Mouse (Mus musculus) neural tube, embryonic 15.5 days (tissue): Measurements from ENCODE around the gene Zbtb46. TPM values are rescaled to one million over a fixed set of nuclear protein-coding genes. Genes with fewer than 3 reads are reported as not detected.

Experiments used
- ATAC-seq: fragments of 200-750 bp; cut with Nextera tagmentation; 2 replicates; pipeline ENCODE4 v1.8.0; 2017; ENCODE audit warnings: mild to moderate bottlenecking, moderate TSS enrichment, moderate library complexity; ENCODE audit not compliant: low FRiP score
- H3K27ac ChIP-seq: fragments of 300-500 bp; sonication (generic); replicated peaks from 2 replicates; pipeline ENCODE4 v1.5.1; 2015; ENCODE audit warnings: mild to moderate bottlenecking, inconsistent platforms
- H3K27me3 ChIP-seq: fragments of 300-500 bp; sonication (generic); replicated peaks from 2 replicates; pipeline ENCODE4 v1.6.1; 2015; ENCODE audit warnings: inconsistent platforms
- H3K36me3 ChIP-seq: fragments of 300-500 bp; sonication (generic); 2 replicates; pipeline ENCODE4 v1.6.1; 2015; ENCODE audit warnings: inconsistent platforms
- H3K4me1 ChIP-seq: fragments of 300-500 bp; sonication (generic); 2 replicates; pipeline ENCODE4 v1.6.1; 2015; ENCODE audit warnings: inconsistent platforms
- H3K4me2 ChIP-seq: fragments of 300-500 bp; sonication (generic); 2 replicates; pipeline ENCODE4 v1.6.1; 2015; ENCODE audit warnings: inconsistent platforms, mild to moderate bottlenecking, moderate library complexity
- H3K4me3 ChIP-seq: fragments of 300-500 bp; sonication (generic); replicated peaks from 2 replicates; pipeline ENCODE4 v1.5.1; 2015; ENCODE audit warnings: mild to moderate bottlenecking, inconsistent platforms
- H3K9ac ChIP-seq: fragments of 300-500 bp; sonication (generic); replicated peaks from 2 replicates; pipeline ENCODE4 v1.6.1; 2015; ENCODE audit warnings: mild to moderate bottlenecking, inconsistent platforms
- H3K9me3 ChIP-seq: fragments of 300-500 bp; sonication (generic); replicated peaks from 2 replicates; pipeline ENCODE4 v1.6.1; 2016; ENCODE audit warnings: inconsistent platforms
- WGBS: fragments of 180-500 bp; shearing (Covaris S2); methylation state at CpG from one replicate; pipeline ENCODE4 v1.1.7; 2015; ENCODE audit warnings: mixed read lengths; 5-methylcytosine and 5-hydroxymethylcytosine counted together
- polyA plus RNA-seq: library from polyadenylated mRNA; unstranded; fragments of >200 nt; fragmentation: Nextera tagmentation; extraction: Ambion mirVana; gene quantifications from 2 replicates; pipeline ENCODE4 v1.2.1, GENCODE M21; 2015

Zbtb46 gene
- polyA plus RNA-seq, 1 experiment from 2014 or later: 19.7 TPM

DNA sequence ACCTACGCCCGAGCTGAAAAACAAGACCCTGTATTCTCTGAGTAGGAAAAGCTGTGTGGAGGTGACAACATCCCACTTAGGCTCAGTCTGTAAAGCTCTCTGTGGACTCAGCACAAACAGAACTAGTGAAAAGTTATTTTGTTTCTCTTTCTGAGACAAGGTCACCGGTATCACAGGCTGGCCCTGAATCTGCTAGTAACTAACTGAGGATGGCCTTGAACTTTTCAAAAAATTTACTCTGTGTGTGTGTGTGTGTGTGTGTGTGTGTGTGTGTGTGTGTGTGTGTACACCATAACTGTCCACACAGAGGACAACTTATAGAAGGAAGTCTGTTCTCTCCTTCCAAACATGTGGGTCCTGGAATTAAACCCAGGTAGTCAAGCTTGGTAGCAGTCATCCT is 65.1 kb downstream of the Zbtb46 start:
- H3K4me1 ChIP-seq: 0 out of 2 replicates have a peak, but pooled peaks cover 7% of the 10 kb centered on the region
- H3K27me3 ChIP-seq: no peaks in the 10 kb centered on the region
- no peak for ATAC-seq
- H3K9me3 ChIP-seq: no peaks in the 10 kb centered on the region
- peaks cover 27% of the 10 kb centered on the region for H3K36me3 ChIP-seq
- no peak overlapping the region for H3K27ac ChIP-seq
- H3K4me3 ChIP-seq: no peak overlapping the region
- H3K9ac ChIP-seq: no peak overlapping the region
- no peak overlapping the region for H3K4me2 ChIP-seq
- 97% methylated on average over 3 of the region's 3 CpGs for WGBS

DNA sequence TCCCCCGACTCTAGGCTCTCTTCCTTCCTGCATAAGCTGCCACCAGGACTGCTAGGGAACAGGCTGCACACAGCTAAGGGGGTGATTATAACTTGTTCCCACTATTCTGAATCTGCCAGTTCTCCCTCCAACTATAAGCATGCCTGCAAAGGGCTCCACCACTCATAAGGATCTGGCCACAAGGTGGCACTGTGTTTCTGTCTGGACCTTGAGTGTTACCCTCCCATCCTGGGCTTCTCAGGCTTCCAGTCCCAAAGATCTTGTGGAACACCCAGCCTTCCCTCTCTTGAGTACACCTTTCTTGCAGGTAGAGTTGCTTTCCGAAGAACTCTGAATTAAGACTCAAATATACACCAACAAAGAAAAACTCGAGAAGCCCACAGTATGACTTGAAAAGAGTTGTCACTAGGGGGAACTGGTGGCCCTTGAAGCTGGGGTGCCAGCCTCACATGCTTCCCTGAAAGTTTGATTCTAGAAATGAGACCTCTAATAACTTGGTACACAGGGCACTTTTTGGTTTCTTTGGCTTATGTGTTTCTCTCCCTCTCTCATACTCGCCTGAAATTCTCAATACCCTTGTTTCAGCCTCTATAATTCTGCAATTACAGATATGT is 66.5 kb downstream of the Zbtb46 start:
- H3K36me3 ChIP-seq: peaks cover 27% of the 10 kb centered on the region
- no peak overlapping the region for H3K4me2 ChIP-seq
- no peak overlapping the region for H3K9ac ChIP-seq
- no peaks in the 10 kb centered on the region for H3K27me3 ChIP-seq
- H3K9me3 ChIP-seq: no peaks in the 10 kb centered on the region
- no peak overlapping the region for H3K4me3 ChIP-seq
- ATAC-seq: peak; percentile 87
- 36% methylated on average over 4 of the region's 4 CpGs for WGBS
- 0 out of 2 replicates have a peak, but pooled peaks cover 5% of the 10 kb centered on the region for H3K4me1 ChIP-seq
- no peak overlapping the region for H3K27ac ChIP-seq

DNA sequence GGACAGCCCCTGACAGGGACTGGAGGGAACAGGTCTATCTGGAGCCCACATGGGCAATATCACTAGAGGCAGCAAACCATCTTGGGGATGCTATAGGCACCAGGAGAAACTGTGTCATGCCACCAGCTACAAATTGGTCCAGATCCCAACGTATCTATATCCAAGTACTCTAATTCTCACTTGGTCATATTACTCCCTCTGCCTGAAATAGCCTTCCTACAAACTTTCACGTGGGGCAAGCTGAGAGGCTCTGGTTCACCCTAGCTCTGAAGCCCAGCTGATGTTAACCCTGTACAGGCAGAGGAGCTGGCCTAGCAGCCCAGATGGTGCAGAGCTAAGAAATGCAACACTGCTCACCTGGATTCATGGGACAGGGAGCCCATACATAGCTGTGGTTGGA is 67.7 kb downstream of the Zbtb46 start:
- Histone ChIP-seq H3K9ac (no peak overlapping the region), H3K27me3 (no peaks in the 10 kb centered on the region), H3K9me3 (no peaks in the 10 kb centered on the region), H3K4me1 (no peaks in the 10 kb centered on the region), H3K36me3 (peaks cover 33% of the 10 kb centered on the region), H3K4me3 (no peak overlapping the region), H3K27ac (no peak overlapping the region), H3K4me2 (no peak overlapping the region)
- no peak for ATAC-seq
- WGBS: 72% methylated on average over 2 of the region's 2 CpGs

DNA sequence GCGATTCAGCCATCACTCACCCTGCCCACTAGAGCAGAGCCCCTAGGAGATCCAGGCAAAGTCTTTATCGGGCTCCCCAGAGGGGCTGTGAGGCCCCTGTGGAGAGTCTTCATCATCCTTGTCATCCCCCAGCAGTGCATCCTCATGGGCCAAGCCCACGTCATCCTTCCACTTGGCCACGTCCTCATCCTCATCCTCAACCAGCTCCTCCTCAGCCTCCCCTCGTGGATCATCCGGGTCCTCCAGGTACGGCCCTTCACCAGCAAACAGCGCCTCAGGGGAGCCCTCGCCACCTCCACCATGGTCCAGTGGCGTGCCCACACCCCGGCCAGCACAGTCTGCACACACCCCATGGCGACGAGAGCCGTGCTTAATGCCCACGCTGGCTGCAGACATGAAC is 68.2 kb downstream of the Zbtb46 start:
- 91% methylated on average over 15 of the region's 15 CpGs for WGBS
- no peaks in the 10 kb centered on the region for H3K9me3 ChIP-seq
- H3K27me3 ChIP-seq: no peaks in the 10 kb centered on the region
- H3K27ac ChIP-seq: no peak overlapping the region
- H3K4me2 ChIP-seq: no peak overlapping the region
- ATAC-seq: no peak
- H3K9ac ChIP-seq: no peak overlapping the region
- H3K36me3 ChIP-seq: peaks cover 33% of the 10 kb centered on the region
- H3K4me1 ChIP-seq: no peaks in the 10 kb centered on the region
- H3K4me3 ChIP-seq: no peak overlapping the region

DNA sequence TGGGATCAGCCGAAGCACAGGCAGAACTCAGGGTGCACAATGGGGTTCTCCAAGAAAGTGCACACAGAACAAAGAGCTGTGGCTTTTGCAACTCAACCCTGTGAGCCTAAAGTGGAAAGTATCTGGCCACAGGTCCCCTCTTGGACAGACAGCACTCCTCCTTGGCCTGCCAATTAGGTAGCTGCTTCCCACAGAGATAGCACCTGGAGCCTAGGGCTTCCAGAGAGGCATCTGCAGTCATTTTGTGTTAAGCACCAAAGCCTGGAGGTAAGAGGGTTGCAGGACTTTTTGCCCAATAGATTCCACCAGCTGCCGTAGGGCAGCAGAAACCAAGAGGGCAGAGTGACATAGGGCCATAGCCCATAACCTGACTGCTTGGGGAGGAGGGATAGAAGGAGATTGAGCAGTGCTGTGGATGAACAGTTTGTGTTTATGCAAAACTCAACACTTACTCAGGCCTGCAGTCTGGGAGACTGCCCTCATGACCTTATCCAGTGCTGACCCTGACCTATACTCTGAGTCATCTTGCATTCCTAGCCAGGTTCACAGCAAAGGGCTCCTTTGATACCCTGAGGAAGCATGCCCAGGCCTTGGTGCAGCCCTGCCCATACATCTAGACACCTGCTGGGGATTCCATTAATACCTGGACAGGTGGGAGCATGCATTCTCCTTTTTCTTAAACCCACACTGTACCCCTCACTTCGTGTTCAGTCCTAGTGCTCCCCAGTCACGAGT is 68.9 kb downstream of the Zbtb46 start:
- Histone ChIP-seq H3K4me2 (no peak overlapping the region), H3K4me1 (no peaks in the 10 kb centered on the region), H3K9me3 (no peaks in the 10 kb centered on the region), H3K27ac (no peak overlapping the region), H3K4me3 (no peak overlapping the region), H3K9ac (no peak overlapping the region), H3K27me3 (no peaks in the 10 kb centered on the region), H3K36me3 (peaks cover 33% of the 10 kb centered on the region)
- ATAC-seq: no peak
- WGBS: 79% methylated on average over 4 of the region's 4 CpGs

DNA sequence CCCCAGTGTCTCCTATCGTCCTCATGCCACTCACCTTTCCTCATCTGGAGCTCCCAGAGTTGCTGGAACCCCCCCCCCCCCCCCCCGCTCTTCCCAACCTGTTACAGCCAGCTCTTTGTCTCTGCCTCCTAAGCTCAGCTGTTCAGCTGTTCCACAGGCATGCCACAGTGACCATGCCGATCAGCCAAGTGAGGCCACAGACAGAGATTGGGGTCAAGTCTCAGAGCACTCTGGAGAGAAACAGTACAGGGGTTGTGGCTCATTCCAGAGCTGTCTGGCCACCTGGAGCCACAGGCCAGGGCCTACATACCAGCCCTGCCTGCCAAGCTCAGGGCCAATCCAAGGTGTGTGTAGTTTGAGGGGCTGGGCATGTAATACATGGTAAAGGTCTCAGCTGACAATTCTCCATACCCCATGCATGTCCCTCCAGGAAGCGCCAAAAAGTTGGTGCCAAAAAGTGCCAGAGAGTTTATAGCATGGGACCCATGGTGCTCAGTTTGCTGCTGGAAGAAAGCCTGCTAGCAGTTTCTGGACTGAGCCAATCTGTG is 72.5 kb downstream of the Zbtb46 start:
- Histone ChIP-seq H3K4me2 (no peak overlapping the region), H3K27ac (no peak overlapping the region), H3K9me3 (no peaks in the 10 kb centered on the region), H3K4me1 (peaks cover 4% of the 10 kb centered on the region; the same call in 1 of the 2 replicates), H3K27me3 (no peaks in the 10 kb centered on the region), H3K4me3 (no peak overlapping the region), H3K9ac (no peak overlapping the region), H3K36me3 (peaks cover 57% of the 10 kb centered on the region)
- no peak for ATAC-seq
- 82% methylated on average over 3 of the region's 4 CpGs for WGBS

DNA sequence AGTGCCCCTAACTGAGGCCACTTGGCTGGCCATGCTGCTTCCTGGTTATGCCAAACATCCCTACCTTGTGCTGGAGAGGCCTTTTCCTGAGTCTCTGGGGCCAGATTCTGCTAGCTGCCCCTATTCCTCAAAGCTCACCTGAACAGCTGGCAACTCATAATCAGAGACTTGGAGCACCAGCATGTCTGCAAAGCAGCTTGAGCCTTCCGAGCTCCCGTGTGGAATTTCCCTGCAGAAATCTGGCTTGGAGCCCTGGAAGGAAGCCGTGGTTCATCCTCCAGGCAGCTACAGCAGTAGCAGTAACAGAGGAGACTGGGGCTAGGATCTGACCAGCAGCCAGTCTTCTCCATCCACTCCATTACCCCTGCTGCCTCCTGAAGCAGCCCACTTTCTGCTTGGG is 73.3 kb downstream of the Zbtb46 start:
- Histone ChIP-seq H3K36me3 (peaks cover 59% of the 10 kb centered on the region), H3K4me3 (no peak overlapping the region)

DNA sequence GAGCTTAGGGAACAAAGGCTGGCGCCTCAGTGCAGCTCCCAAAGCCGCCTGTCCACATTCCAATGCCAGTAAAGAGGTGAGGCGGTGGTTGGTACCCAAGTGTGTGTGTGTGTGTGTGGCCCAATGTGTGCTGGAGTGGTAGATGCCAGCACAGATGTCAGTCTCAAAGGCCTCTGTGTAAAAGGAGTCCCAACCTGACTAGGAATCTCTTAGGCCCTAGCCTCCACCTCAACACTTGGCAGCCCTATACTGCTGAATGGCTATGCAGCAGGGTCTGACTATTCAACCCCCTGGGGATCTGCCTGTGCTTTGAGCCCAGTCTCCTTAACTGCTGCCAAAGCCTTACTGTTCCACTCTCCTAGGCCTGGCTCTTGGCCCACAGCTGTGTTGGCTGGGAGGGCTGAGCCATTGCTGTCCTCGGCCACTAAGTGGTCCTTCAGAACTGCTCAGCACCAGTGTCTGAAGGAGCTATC is 74.3 kb downstream of the Zbtb46 start:
- 0 out of 2 replicates have a peak overlapping the region, but pooled peaks have one; percentile 23 for H3K27ac ChIP-seq
- no peak overlapping the region for H3K4me3 ChIP-seq
- no peaks in the 10 kb centered on the region for H3K9me3 ChIP-seq
- peaks cover 59% of the 10 kb centered on the region for H3K36me3 ChIP-seq
- ATAC-seq: peak; percentile 36
- H3K9ac ChIP-seq: 0 out of 2 replicates have a peak overlapping the region, but pooled peaks have one; percentile 0
- peaks cover 4% of the 10 kb centered on the region; the same call in 1 of the 2 replicates for H3K4me1 ChIP-seq
- H3K4me2 ChIP-seq: no peak overlapping the region
- H3K27me3 ChIP-seq: no peaks in the 10 kb centered on the region
- WGBS: 77% methylated on average over 4 of the region's 4 CpGs

More for the DNA sequence above, 73.3 kb downstream of the Zbtb46 start:
- WGBS: 74% methylated on average over 3 of the region's 3 CpGs
- H3K9me3 ChIP-seq: no peaks in the 10 kb centered on the region
- H3K4me1 ChIP-seq: peaks cover 4% of the 10 kb centered on the region; the same call in 1 of the 2 replicates
- H3K27me3 ChIP-seq: no peaks in the 10 kb centered on the region
- H3K27ac ChIP-seq: no peak overlapping the region
- no peak overlapping the region for H3K9ac ChIP-seq
- no peak overlapping the region for H3K4me2 ChIP-seq
- ATAC-seq: no peak

DNA sequence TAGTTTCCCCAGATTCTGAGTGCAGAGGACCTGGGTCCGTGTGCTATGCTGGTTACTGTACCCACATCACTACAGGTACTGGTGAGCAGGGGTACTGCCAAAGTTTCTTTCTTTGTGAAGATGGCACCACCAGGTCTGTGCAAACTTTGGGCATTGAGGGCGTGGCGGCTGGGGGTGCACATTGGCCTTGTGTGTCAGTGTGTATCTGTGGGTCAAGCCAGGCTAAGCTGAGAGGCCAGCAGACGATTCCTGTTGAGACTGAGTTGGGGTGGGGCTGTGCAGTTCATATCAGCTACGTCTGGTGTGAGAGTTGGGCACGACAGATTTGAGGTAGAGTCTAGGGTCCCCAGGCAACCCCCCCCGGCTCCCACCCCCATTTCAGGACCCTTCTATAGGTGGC is 74.8 kb downstream of the Zbtb46 start:
- Histone ChIP-seq H3K4me1 (peaks cover 4% of the 10 kb centered on the region; the same call in 1 of the 2 replicates), H3K4me2 (no peak overlapping the region), H3K9ac (no peak overlapping the region), H3K27ac (0 out of 2 replicates have a peak overlapping the region, but pooled peaks have one; percentile 23), H3K36me3 (peaks cover 59% of the 10 kb centered on the region), H3K27me3 (no peaks in the 10 kb centered on the region), H3K9me3 (no peaks in the 10 kb centered on the region), H3K4me3 (no peak overlapping the region)
- 0 out of 2 replicates have a peak, but pooled peaks have one; percentile 22 for ATAC-seq
- 92% methylated on average over 7 of the region's 7 CpGs for WGBS

DNA sequence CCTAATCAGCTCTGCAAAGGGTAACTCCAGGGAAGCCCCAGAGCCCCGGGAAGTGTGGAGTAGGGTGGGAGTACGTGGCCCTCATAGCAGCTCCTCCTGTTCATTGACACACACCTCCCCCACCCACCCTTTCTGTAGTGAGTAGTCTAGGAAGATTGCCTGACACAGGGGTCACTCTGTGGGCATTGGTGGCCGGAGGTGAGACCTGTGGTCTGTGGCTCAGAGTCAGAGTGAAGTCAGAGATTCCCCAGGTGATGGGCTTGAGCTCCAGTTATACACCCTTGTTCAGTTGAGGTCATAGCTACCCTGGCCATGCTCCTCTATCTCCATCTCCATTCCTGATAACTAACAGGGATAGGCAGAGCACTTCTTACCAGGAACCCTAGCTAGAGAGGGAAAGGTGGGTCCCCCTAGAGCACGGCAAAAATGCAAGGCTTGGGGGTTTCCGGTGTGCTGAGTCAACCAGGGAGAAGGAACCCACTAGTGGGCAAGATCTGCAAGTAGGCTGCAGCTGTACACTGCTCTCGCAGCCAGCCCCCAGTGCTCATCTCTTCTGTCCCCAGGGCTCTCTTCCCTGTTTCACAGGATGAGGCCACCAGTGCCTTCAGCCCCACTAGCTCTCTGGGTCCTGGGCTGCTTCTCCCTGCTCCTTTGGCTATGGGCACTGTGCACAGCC is 77.5 kb downstream of the Zbtb46 start:
- Histone ChIP-seq H3K9me3 (no peaks in the 10 kb centered on the region), H3K9ac (no peak overlapping the region), H3K4me1 (peaks cover 4% of the 10 kb centered on the region; the same call in 1 of the 2 replicates), H3K4me2 (no peak overlapping the region), H3K27me3 (no peaks in the 10 kb centered on the region), H3K4me3 (no peak overlapping the region), H3K36me3 (peaks cover 67% of the 10 kb centered on the region), H3K27ac (no peak overlapping the region)
- 88% methylated on average over 6 of the region's 6 CpGs for WGBS
- no peak for ATAC-seq

DNA sequence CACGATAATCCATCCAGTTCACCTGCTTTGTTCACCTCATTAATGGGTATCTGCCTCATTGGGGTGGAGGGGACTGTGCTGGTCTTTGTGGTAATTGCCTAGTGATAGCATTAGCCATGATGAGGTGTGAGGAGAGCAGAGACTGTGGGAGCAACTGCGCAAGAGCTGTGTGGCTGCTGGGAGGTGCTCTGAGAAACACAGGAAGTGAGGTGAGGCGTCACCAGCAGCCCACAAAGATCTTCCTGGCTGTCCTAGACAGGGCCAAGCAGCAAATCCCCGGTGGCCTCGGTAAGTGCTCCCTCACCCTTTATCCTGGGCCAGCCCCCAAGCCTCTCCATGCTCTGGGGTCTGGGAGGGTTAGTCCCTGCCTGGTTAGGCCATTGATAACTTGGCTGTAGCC is 78.1 kb downstream of the Zbtb46 start:
- no peak overlapping the region for H3K27ac ChIP-seq
- H3K4me1 ChIP-seq: peaks cover 4% of the 10 kb centered on the region; the same call in 1 of the 2 replicates
- no peak overlapping the region for H3K9ac ChIP-seq
- no peak for ATAC-seq
- WGBS: 95% methylated on average over 5 of the region's 5 CpGs
- H3K4me3 ChIP-seq: no peak overlapping the region
- peaks cover 69% of the 10 kb centered on the region for H3K36me3 ChIP-seq
- no peaks in the 10 kb centered on the region for H3K9me3 ChIP-seq
- H3K4me2 ChIP-seq: no peak overlapping the region
- H3K27me3 ChIP-seq: no peaks in the 10 kb centered on the region
